Mouse (Mus musculus): Measurements from ENCODE around the gene Tspyl3.

DNA sequence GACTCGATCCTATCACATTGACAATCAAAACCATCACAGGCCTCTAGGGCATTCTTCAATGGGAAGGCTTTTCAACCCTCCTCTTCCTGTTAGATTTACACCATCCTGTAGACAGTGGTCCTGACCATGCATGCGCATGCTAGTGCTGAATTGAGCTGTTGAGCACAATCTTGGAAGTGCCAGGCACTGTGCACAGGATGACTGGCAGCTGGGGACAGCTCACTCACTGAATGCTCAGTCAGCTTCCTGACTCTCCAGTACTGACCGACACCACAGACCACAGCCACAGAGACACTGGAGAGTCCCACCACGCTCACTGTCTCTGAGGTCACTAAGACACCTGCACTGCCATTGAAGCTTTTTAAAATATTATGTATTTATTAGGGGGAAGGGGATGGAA lies 9.8 kb downstream of the Tspyl3 start:
- TF ChIP-seq CTCF (IDR thresholded peaks at IDR 0.05; ENCODE audit: low read depth, low read length), result no peak
- TF ChIP-seq POLR2A (IDR thresholded peaks at IDR 0.05; ENCODE audit: extremely low read depth, insufficient read depth, low read length), result no peak
